Mouse (Mus musculus): ENCODE data around the gene Map7d1.

The Map7d1 gene

DNA sequence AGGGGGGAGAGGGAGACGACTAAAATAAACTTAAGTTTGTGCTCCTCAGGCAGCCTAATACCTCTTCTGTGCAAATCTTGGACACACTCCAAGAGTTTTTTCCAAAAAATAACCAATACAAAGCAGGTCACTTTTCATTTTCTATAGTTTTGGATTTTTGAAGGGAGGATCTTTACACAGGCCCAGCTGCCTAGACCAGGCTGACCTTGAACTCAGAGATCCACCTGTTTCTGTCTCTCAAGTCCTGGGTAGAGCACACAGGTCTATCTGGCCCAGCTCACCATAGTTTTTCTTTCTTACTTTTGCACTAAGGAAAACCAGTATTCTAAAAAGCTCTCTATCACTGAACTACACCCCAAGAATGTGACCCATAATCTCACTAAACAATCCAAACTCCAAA lies 56.1 kb downstream of the Map7d1 start:
- no peak for DNase-seq

DNA sequence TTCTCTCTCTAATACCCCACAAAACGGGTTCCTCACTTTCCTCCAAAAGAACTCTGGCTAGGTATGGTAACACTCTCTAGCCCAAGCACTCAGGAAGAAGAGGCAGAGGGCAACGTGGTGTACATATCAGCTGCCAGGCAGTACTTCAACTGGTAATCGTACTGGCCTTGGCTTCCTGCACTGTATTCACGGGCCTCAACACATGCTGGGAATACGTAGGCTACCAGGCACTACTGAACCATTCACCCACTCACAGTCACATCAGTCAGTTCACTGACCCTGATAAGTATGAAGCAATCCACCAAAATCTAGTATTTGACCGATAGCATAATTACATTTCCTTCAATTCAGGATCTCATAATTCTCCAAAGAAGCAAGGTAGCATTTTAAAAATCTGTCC lies 56.6 kb downstream of the Map7d1 start:
- no peak for DNase-seq

DNA sequence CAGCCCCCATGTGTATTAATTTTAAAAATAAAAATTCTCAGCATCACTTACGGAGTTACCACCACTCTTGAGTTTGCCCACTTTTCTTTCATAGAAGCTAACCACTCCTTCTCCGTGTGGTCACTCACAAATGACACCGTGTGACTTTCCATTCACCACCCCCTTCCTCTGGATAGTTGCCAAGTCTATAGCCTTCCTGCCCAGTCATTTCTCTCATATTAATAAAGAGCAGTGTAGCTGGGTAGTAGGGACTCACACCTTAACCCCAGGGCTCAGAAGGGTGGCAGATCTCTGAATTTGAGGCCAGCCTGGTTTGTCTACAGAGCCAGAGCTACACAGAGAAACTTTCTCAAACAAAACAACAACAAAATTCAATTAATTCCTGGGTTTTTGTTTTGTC lies 58.7 kb downstream of the Map7d1 start:
- DNase-seq = no peak

DNA sequence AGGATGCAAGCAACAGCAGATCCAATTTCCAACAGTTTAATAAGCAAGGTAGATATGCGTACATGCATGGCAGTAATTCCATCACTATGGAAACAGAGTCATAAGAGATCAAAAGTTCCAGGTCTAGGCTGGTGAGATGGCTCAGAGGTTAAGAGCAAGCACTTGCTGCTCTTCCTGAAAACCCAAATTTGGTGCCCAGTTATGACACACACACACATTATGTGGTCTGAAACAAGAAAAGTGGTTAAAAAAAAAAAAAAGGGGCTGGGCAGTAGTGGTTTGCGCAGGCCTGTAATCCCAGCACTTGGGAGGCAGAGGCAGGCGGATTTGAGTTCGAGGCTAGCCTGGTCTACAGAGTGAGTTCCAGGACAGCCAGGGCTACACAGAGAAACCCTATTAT lies 61.2 kb downstream of the Map7d1 start:
- no peak for DNase-seq

DNA sequence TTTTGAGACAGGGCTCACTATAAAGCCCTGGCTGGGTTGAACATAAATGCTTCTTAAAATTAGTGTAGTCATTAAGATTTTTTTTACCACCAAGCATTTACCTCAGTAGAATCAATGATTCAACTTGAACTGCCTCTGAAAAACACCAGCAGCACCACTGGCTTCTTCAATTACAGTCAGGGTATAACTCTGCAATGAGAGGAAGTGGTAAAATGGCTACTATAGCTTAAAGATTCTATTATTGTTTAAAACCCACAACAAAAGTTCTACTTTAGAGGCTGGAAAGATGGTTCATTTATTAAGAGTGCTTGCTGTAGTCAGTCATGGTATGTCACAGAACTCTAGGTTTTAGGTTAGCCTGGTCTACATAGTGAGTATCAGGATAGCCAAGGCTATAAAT lies 61.9 kb downstream of the Map7d1 start:
- no peak for DNase-seq

DNA sequence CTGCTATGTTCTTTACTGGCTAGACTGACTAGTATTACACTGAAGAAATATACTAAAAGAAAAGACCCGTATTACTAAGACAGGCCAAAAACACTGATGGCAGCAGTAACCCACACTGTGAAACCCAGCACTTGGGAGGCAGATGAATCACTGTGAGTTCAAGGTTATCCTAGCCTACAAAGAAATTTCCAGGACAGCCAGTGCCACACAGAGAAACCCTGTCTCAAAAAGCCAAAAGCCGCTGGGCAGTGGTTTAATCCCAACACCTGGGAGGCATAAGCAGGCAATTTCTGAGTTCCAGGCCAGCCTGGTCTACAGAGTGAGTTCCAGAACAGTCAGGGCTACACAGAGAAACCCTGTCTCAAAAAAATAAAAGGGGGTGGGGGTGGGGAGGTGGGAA lies 65.5 kb downstream of the Map7d1 start:
- no peak for DNase-seq

DNA sequence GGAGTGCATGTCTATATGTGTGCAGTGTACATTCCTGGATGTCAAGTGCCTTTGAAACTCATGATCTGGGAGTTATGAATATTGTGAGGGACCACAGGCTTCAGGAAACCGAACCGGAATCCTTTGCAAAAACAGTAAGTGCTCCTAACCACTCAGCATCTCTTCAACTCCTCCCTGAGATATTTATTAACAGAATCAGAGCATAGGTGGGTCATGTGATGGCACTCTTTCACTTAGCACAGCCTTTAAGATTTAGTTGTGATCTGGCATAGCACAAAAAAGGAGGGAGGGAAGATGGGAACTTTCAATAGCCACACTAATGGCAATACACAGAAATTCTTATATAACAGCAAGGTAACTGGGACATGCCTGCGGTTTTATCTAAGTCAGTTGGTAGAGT lies 69.0 kb downstream of the Map7d1 start:
- DNase-seq = no peak

DNA sequence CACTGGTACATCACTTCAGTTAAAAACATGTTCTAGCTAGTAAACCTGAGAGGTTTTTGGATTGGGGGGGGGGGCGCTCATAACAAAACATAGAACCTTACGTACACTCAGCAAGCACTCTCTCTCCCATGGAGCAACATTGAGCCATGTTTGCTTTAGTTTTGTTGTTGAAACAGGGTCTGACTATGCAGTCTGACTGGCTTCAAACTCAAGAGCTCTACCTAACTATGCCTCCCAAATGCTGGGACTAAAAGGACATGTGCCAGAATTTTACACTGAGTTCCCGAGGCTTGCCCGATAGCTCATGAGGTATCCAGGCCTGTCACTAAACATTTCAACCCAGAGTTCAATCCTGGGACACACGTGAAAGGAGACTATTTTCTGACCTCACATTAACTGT lies 73.1 kb downstream of the Map7d1 start:
- DNase-seq = no peak
